Mouse (Mus musculus) spleen, embryonic (tissue): ENCODE measurements around the gene Egfem1.

ENCODE experiments used
- CTCF ChIA-PET: fragments of 350-600 bp; sonication (Branson Sonifier 250); formaldehyde crosslinking; loops from one replicate; lab custom pipeline; 2022; lab: Charles Lee

Gene Egfem1

GRCm38 (mm10) chr3:29578055-29578860, 496.4 kb downstream of the Egfem1 start:
- CTCF ChIA-PET: no interaction called here

GRCm38 (mm10) chr3:29582749-29583148, 500.9 kb downstream of the Egfem1 start:
- CTCF ChIA-PET: no interaction called here

GRCm38 (mm10) chr3:29602140-29602539, 520.3 kb downstream of the Egfem1 start:
- CTCF ChIA-PET: no interaction called here

GRCm38 (mm10) chr3:29608713-29609112, 526.9 kb downstream of the Egfem1 start:
- CTCF ChIA-PET: no interaction called here

GRCm38 (mm10) chr3:29609174-29609573, 527.4 kb downstream of the Egfem1 start:
- CTCF ChIA-PET: no interaction called here

GRCm38 (mm10) chr3:29619586-29619985, 537.8 kb downstream of the Egfem1 start:
- CTCF ChIA-PET: no interaction called here

- CTCF ChIA-PET: no interaction called here
Observed at GRCm38 (mm10) chr3:29639819-29640218, 558.0 kb downstream of the Egfem1 start.

GRCm38 (mm10) chr3:29666796-29667195, 585.0 kb downstream of the Egfem1 start:
- CTCF ChIA-PET: no interaction called here

- CTCF ChIA-PET: no interaction called here
Observed at GRCm38 (mm10) chr3:29689367-29690285, 607.8 kb downstream of the Egfem1 start.

- CTCF ChIA-PET: no interaction called here
Observed at GRCm38 (mm10) chr3:29701126-29701525, 619.3 kb downstream of the Egfem1 start.

GRCm38 (mm10) chr3:29706816-29707215, 625.0 kb downstream of the Egfem1 start:
- CTCF ChIA-PET: no interaction called here

GRCm38 (mm10) chr3:29707467-29707866, 625.6 kb downstream of the Egfem1 start:
- CTCF ChIA-PET: no interaction called here

GRCm38 (mm10) chr3:29726376-29726967, 644.6 kb downstream of the Egfem1 start:
- CTCF ChIA-PET: no interaction called here

GRCm38 (mm10) chr3:29730062-29730760, 648.4 kb downstream of the Egfem1 start:
- CTCF ChIA-PET: no interaction called here

- CTCF ChIA-PET: no interaction called here
Observed at GRCm38 (mm10) chr3:29731509-29731908, 649.7 kb downstream of the Egfem1 start.

GRCm38 (mm10) chr3:29732626-29733025, 650.8 kb downstream of the Egfem1 start:
- CTCF ChIA-PET: no interaction called here

GRCm38 (mm10) chr3:29734251-29734650, 652.4 kb downstream of the Egfem1 start:
- CTCF ChIA-PET: no interaction called here

GRCm38 (mm10) chr3:29739292-29739691, 657.5 kb downstream of the Egfem1 start:
- CTCF ChIA-PET: no interaction called here
